9 mouse cellular contexts compared by ENCODE assay signal in the genomic region with DNA sequence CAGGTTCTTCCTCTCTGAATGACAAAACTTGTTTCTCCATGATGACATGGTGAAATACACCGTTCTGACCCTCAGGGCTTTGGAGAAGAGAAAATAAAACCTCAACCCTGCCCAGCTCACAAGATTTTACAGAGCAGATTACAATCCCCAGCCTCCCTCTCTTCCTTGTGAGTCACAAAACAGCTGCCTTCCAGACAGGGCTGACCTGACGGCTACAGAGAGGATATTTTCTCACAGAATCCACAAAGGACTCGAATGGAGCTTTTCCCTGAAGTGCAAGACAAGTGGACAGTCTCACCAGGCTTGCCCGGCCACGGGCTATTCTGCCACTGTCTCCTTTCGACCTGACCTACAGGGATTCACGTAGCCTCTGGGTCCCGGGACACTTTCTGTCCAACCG.
DNase-seq lines count a peak whose midpoint lies in the region; ATAC-seq lines count a peak whose summit lies in the region.
"Had no signal": no experiment of that assay in that cellular context is flagged by ENCODE, and none has a peak within 500 bp of the region (broad histone marks: within the 10 kb centered on the region; RNA-seq: fewer than 3 reads in every experiment).

No protein-coding gene starts in this region.

- no peaks in the 10 kb centered on the region for H3K36me3 ChIP-seq in kidney, embryonic 15.5 days
- H3K36me3 ChIP-seq: G1E had no signal

- no peak for ATAC-seq in kidney, embryonic 15.5 days (replicated peaks; ENCODE audit: low FRiP score)

- H3K27me3 ChIP-seq in kidney, embryonic 15.5 days = peaks cover 29% of the 10 kb centered on the region

- DNase-seq in kidney, adult 11 months = no peak
- DNase-seq in MN1 (ENCODE audit: low spot score) = peak; percentile 37
- peak; percentile 72 for DNase-seq in fibroblast of lung, adult 2 months (ENCODE audit: low read depth)
- peak; percentile 15 for DNase-seq in lung, postnatal 25 days (ENCODE audit: low spot score)
- DNase-seq in left cerebral cortex, postnatal 4 days = no peak
- DNase-seq in spleen, adult 18-20 months = no peak
- DNase-seq: thymus, adult 2 months had no signal

- intact Hi-C loops in left cerebral cortex, postnatal 4 days (cut with DNase I) = no loop called here

- H3K9ac ChIP-seq in kidney, embryonic 15.5 days = no peak overlapping the region

- peaks cover 67% of the 10 kb centered on the region for H3K4me1 ChIP-seq in kidney, embryonic 15.5 days

- no peaks in the 10 kb centered on the region for H3K9me3 ChIP-seq in kidney, embryonic 15.5 days (replicated peaks)

- 45% methylated on average over 9 of the region's 9 CpGs for WGBS in kidney, embryonic 15.5 days

- 0 out of 2 replicates have a peak overlapping the region, but pooled peaks have one; percentile 32 for H3K4me2 ChIP-seq in kidney, embryonic 15.5 days

- no peak overlapping the region for H3K4me3 ChIP-seq in kidney, embryonic 15.5 days (replicated peaks)

- peak overlapping the region; percentile 59 for H3K27ac ChIP-seq in kidney, embryonic 15.5 days

Comparison
In these comparisons a context has a peak if more than half of its experiments do, and no peak if none do; other contexts are left out.
1. DNase-seq: peak in MN1 (single experiment), fibroblast of lung, adult 2 months (single experiment) and lung, postnatal 25 days (single experiment); none in kidney, adult 11 months (single experiment), left cerebral cortex, postnatal 4 days (single experiment) and spleen, adult 18-20 months (0 of 2).